Comparison of ENCODE assay signal across 9 mouse cellular contexts in genomic region chr3:51701950-51702349, GRCm38 (mm10). TPM values are rescaled to one million over a fixed set of nuclear protein-coding genes. Genes with fewer than 3 reads are reported as not detected.
DNase-seq lines count a peak whose midpoint lies in the region; ATAC-seq and TF ChIP-seq lines count a peak whose summit lies in the region.
"Had no signal": no experiment of that assay in that cellular context is flagged by ENCODE, and none has a peak within 500 bp of the region (broad histone marks: within the 10 kb centered on the region; RNA-seq: fewer than 3 reads in every experiment).

No protein-coding gene starts in this region.

- H3K9me3 ChIP-seq in forebrain, postnatal 0 days (ENCODE audit: low read length), result no peaks in the 10 kb centered on the region
- no peaks in the 10 kb centered on the region for H3K9me3 ChIP-seq in liver, embryonic 11.5 days (ENCODE audit: control insufficient read depth, low read length)
- H3K9me3 ChIP-seq in stomach, embryonic 14.5 days (ENCODE audit: control insufficient read depth, low read depth, low read length), result no peaks in the 10 kb centered on the region

- peak overlapping the region; percentile 31 for H3K4me3 ChIP-seq in forebrain, postnatal 0 days (ENCODE audit: low read depth, low read length)
- H3K4me3 ChIP-seq in liver, embryonic 11.5 days (ENCODE audit: low read depth, low read length), result peak overlapping the region; percentile 41
- peak overlapping the region; percentile 34 for H3K4me3 ChIP-seq in stomach, embryonic 14.5 days (ENCODE audit: low read depth, low read length)

- H3K27me3 ChIP-seq in forebrain, postnatal 0 days (ENCODE audit: insufficient read depth, low read length), result no peaks in the 10 kb centered on the region
- H3K27me3 ChIP-seq in liver, embryonic 11.5 days (replicated peaks; ENCODE audit: control insufficient read depth, insufficient read depth, low read length), result no peaks in the 10 kb centered on the region
- H3K27me3 ChIP-seq in stomach, embryonic 14.5 days (ENCODE audit: control insufficient read depth, insufficient read depth, low read length), result no peaks in the 10 kb centered on the region
- H3K27me3 ChIP-seq: Patski had no signal

- DNase-seq in layer of hippocampus, adult 11-12 months (ENCODE audit: low spot score), result peak; percentile 20
- DNase-seq in layer of hippocampus, adult 9-10 months (ENCODE audit: low spot score), result no peak
- peak; percentile 68 to 74 for DNase-seq in cerebellum, postnatal 14 days
- DNase-seq in forebrain, postnatal 0 days, result peak; percentile 66
- DNase-seq in liver, embryonic 11.5 days (ENCODE audit: low spot score), result peak; percentile 52
- DNase-seq in testis, postnatal 10 days (ENCODE audit: low spot score), result no peak
- DNase-seq in right cerebral cortex, postnatal 36 days (ENCODE audit: low spot score in 2 of 2), result no peak

- peak overlapping the region; percentile 50 for H3K9ac ChIP-seq in forebrain, postnatal 0 days
- peak overlapping the region; percentile 52 for H3K9ac ChIP-seq in liver, embryonic 11.5 days (ENCODE audit: low read depth, low read length)
- H3K9ac ChIP-seq in stomach, embryonic 14.5 days (replicated peaks; ENCODE audit: low read depth, low read length), result no peak overlapping the region

- WGBS in forebrain, postnatal 0 days, result 5% methylated on average over 13 of the region's 13 CpGs
- 18% methylated on average over 13 of the region's 13 CpGs for WGBS in liver, embryonic 11.5 days
- 13% methylated on average over 13 of the region's 13 CpGs for WGBS in stomach, embryonic 14.5 days

- peaks cover 12% of the 10 kb centered on the region for H3K4me1 ChIP-seq in forebrain, postnatal 0 days (ENCODE audit: insufficient read depth)
- peaks cover 16% of the 10 kb centered on the region for H3K4me1 ChIP-seq in liver, embryonic 11.5 days (replicated peaks; ENCODE audit: control insufficient read depth, insufficient read depth, low read length)
- peaks cover 14% of the 10 kb centered on the region; the same call in 1 of the 2 replicates for H3K4me1 ChIP-seq in stomach, embryonic 14.5 days (ENCODE audit: control insufficient read depth, insufficient read depth, low read length)

- H3K27ac ChIP-seq in forebrain, postnatal 0 days (ENCODE audit: low read depth, low read length), result peak overlapping the region; percentile 88
- peak overlapping the region; percentile 16; the same call in 1 of the 2 replicates for H3K27ac ChIP-seq in liver, embryonic 11.5 days (ENCODE audit: low read depth, low read length)
- peak overlapping the region; percentile 73 for H3K27ac ChIP-seq in stomach, embryonic 14.5 days (ENCODE audit: low read length)

- TF ChIP-seq CTCF in forebrain, postnatal 0 days (IDR thresholded peaks at IDR 0.05; ENCODE audit: low read depth), result no peak

- peak overlapping the region; percentile 56 for H3K4me2 ChIP-seq in forebrain, postnatal 0 days (ENCODE audit: low read depth)
- peak overlapping the region; percentile 80 for H3K4me2 ChIP-seq in liver, embryonic 11.5 days
- H3K4me2 ChIP-seq in stomach, embryonic 14.5 days (replicated peaks; ENCODE audit: low read depth, low read length), result peak overlapping the region; percentile 61

- ATAC-seq in forebrain, postnatal 0 days, result peak; percentile 74
- peak; percentile 43 for ATAC-seq in liver, embryonic 11.5 days (replicated peaks; ENCODE audit: low FRiP score)
- peak; percentile 51; the same call in 1 of the 2 replicates for ATAC-seq in stomach, embryonic 14.5 days (ENCODE audit: insufficient number of reproducible peaks, insufficient read depth, low FRiP score, low read depth)

- H3K36me3 ChIP-seq in forebrain, postnatal 0 days (ENCODE audit: insufficient read depth), result no peaks in the 10 kb centered on the region; the same call in 1 of the 2 replicates
- no peaks in the 10 kb centered on the region for H3K36me3 ChIP-seq in liver, embryonic 11.5 days (ENCODE audit: control insufficient read depth, insufficient read depth, low read length)
- no peaks in the 10 kb centered on the region for H3K36me3 ChIP-seq in stomach, embryonic 14.5 days (ENCODE audit: control insufficient read depth, insufficient read depth, low read length)

RNA-seq across cellular contexts. Expression of gene Mgst2, which starts 41.8 kb away (rescaled TPM):
- 0.54 TPM in 1 of 2 replicates, not detected in the other for total RNA-seq in forebrain, postnatal 0 days (2014; rRNA removed)
- 0.83 and 0.94 TPM in 2 replicates for polyA plus RNA-seq in forebrain, postnatal 0 days (2015; fragmentation: Nextera tagmentation; extraction: Ambion mirVana)
- polyA plus RNA-seq in liver, embryonic 11.5 days (2014; fragmentation: Nextera tagmentation; extraction: Ambion mirVana), result 16.5 and 16.6 TPM in 2 replicates
- 20.3 and 22.0 TPM in 2 replicates for polyA plus RNA-seq in stomach, embryonic 14.5 days (2014; fragmentation: Nextera tagmentation; extraction: Ambion mirVana)

Comparison
In these comparisons a context has a peak if more than half of its experiments do, and no peak if none do; other contexts are left out.
1. DNase-seq: peak in layer of hippocampus, adult 11-12 months (single experiment), cerebellum, postnatal 14 days (2 of 2), forebrain, postnatal 0 days (single experiment) and liver, embryonic 11.5 days (single experiment); none in layer of hippocampus, adult 9-10 months (single experiment), testis, postnatal 10 days (single experiment) and right cerebral cortex, postnatal 36 days (0 of 2).
2. H3K27ac ChIP-seq: peak in every context shown above with its lines; median percentile 88 in forebrain, postnatal 0 days; 73 in stomach, embryonic 14.5 days; 16 in liver, embryonic 11.5 days.
3. Peak in every context shown above with its lines, with median percentiles within 50 percentile points of each other: ATAC-seq, H3K4me2 ChIP-seq and H3K4me3 ChIP-seq.